Mouse (Mus musculus): ENCODE results near the gene Avpr1b.
A peak's percentile ranks its signal among the peaks of the same experiment; 100 is the strongest.

Avpr1b gene

DNA sequence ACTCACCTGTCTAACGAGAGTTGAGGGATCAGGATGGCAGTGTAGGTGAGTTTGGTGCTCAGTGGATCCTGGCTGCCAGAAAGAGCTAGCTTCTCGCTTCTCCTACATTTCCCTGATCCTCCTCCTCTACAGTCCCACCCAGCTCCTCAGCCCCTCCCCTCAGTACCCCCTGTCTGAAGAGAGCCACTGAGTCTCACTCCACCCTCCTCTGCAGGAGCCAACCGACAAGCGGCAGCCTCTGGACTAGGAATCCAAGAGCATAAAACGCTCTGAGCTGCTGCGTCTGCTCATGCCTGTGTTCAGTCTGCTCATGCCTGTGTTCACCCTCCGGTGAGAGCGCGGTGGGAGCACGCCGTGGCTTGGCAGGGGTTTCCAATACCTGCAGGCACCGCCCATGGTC lies at the start of gene Avpr1b:
TSS of gene Avpr1b (plus strand) at position 335 of the 400 bp plus-strand sequence.
- DNase-seq (ENCODE audit: extremely low spot score): no peak

DNA sequence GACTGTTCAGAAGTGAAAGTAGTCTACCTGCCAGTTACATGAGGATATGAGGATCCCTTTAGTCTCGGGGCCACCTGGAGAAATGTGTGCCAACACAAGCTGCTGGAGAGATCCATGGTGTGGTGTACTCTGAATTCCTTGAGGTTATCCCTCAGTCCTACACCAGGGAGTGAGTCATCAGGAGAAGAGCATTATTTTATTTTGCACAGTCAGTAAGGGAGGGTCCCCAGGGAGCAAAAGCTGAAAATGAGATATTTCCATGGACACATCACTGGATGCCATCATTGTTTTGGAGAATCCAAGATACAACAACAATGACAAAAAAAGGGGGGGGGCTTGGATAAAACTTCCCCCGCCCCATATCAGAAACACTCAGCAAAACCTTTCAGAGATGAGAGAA lies 47.1 kb upstream of the Avpr1b start:
- DNase-seq (ENCODE audit: extremely low spot score): no peak

DNA sequence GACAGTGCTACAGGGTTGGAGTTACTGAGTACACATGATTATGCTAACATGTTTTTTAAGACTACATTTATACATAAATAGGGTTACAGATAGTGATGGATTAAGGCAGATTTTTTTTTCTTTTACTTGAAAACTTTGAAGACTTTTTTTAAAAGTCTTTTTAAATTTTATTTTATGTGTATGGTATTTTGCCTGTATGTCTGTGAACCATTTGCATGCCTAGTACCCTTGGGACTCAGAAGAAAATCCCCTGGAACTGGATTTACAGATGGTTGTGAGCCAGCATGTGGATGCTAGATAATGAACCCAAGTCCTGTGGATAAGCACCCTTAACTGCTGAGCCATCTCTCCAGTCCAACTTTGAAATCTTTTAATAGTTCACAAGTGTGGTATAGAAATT lies 45.6 kb upstream of the Avpr1b start:
- DNase-seq (ENCODE audit: extremely low spot score): no peak

DNA sequence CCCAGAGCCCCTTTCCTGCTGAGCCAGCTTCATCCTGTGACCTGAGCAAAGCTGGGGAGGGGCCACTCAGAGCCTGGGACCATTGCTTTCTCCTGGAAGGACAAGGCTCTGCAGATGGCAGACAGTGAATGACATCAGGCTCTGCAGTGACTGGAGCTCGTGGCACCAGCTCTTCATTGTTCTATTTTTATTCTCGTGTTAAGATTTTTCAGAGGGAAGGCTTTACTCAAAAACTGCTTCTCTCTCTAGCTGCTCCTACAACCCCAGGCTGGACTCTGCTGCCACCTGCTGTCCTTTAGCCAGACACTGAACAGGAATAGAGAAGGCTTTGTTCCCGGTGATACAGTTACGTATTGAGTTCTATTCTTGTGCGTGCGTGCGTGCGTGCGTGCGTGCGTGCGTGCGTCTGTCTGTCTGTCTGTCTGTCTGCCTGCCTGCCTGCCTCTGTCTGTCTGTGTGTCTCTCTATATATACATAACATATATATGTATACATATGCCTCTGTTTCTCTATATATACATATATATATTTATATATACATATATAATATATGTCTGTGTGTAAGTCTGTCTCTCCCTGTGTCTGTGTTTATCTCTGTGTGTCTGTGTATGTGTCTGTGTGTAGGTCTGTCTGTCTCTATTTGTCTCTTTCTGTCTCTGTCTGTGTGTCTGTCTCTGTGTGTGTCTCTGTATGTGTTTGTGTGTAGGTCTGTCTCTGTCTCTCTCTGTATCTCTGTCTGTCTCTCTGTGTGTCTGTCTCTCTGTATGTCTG lies 43.8 kb upstream of the Avpr1b start:
- DNase-seq (ENCODE audit: extremely low spot score): peak; percentile 77

DNA sequence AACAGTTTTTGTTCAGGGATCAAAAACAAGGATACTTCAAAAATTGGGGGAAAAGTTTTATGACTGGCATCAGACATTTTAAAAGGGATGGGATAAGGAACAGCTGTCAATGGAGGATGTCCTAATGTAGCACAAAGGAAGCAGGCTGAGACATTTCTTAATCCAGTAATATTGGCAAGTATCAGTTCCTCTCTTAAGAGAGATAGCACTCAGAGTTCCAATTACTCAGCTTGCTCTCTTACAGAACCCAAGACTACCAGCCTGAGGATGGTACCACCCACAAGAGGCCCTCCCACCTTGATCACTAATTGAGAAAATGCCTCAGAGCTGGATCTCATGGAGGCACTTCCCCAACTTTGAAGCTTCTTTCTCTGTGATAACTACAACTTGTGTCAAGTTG lies 38.5 kb upstream of the Avpr1b start:
- no peak for DNase-seq (ENCODE audit: extremely low spot score)

DNA sequence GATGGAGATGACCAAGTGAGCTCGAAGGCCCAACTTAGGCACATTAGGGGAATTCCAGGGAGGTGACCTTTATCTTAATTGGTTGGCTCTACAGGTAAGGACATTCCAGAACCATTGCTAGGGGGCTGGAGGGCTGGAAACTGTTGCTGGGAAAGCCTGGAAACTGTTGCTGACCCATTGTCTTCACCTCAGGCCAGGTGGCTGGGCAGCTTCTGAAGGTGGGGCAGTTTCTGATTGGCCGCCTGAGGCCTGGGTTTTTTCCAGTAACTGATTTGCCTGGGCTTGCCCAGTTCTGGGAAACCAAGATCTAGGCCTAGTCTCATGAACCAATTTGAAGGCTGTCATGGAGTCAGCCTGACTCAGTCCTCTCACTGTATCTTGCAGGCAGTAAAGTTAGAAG lies 37.0 kb upstream of the Avpr1b start:
- no peak for DNase-seq (ENCODE audit: extremely low spot score)

DNA sequence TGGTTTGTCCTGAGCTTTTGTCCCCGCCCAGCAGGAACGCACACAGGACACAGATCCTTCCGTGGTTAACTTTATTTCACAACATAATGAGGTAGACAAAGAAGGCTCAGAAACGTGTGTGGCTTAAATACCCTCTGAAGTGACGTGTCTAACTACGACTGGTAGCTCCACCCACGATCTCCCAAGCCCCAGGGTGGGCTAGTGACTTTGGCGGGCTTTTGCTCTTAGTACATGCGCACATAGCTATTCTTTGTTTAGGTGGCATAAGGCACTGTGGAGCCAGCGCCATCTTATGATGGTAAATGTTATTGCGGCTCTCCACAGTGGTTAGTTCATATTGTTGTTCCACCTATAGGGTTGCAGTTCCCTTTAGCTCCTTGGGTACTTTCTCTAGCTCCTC lies 33.0 kb upstream of the Avpr1b start:
- DNase-seq (ENCODE audit: extremely low spot score): peak; percentile 33

DNA sequence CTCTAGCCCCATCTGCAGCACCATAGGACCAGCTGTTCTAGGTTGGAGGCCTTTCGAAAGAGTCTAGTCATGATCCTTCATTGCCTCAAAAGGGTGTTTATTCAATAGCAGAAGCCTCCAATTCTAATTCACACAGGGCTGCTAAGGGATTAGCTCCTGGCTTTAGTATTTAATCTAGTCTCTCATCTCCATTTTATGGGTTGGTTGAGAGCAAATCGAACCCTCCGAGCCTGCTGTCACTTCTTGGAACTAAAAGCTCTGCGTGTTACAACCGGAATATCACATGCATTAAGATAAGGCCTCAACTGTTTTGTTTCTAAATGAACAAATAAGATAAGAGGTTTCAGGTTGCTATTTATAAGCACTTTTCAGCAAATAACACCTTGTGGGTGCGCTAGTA lies 29.3 kb upstream of the Avpr1b start:
- no peak for DNase-seq (ENCODE audit: extremely low spot score)

DNA sequence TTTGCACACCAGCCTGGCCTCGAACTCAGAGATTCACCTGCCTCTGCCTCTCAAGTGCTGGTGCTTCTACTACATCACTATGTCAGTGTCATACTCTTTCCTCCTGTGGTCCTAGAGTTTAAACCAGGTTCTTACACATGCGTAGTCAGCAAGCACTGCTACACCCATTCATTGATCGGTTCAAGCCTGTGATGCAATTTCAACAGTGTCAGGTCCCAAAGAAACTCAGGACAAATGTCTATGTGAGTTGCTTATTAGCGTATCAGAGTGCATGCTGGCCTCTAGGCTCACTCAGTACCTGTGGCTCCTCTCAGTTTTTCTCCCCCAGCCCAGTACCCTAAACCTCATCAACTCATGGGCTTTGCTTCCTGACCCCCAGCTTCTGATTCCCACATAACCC lies 28.6 kb upstream of the Avpr1b start:
- DNase-seq (ENCODE audit: extremely low spot score): no peak

DNA sequence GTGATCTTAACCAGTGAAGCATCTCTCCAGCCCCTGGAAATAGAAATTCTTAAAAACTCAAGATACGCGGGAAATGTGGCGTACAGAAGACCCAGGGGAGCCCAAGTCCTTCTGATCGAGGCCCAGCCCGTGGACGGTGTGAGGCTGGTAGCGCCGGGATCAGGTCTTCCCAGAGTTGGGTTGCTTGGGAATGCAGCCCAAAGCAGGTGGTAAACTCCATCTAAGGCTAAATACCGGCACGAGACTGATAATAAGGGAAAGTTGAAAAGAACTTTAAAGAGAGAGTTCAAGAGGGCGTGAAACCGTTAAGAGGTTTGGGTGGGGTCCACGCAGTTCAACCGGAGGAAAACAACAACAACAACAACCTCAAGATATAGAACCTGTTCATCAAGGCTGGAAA lies 25.3 kb upstream of the Avpr1b start:
- DNase-seq (ENCODE audit: extremely low spot score): peak; percentile 33

DNA sequence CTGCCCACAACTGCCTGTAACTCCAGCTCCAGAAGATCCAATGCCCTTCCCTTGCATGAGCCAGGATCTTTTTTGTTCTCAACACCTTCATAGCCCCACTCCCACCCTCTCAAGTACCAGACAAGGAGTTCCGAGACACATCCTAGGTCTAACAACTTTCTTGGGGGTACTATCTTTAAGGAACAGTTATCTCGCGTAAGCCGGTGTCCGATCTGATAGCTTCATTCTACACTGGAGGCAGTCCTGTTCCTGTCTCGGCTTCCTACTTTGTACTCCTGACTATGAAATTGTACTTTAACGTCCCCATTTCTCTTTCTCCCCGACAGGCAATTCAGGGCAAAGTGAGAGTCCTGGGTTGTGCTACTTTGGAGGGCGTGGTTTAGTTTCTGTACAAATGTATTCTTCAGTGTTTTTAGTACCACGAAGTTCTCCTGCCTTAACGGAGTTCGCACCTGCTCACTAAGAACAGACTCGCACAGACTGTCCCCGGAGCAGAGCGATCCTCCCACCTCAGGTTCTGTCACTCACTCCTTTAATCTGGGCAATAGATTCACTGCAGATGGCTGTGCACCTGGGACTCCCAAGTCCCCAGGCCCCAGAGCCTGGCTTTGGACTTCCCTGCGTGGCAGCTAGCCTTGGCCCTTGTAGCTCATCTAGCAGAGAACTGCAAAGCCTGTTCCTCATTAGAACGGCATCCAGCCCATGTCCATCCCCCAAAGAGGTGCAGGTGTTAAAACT lies 19.9 kb upstream of the Avpr1b start:
- no peak for DNase-seq (ENCODE audit: extremely low spot score)

DNA sequence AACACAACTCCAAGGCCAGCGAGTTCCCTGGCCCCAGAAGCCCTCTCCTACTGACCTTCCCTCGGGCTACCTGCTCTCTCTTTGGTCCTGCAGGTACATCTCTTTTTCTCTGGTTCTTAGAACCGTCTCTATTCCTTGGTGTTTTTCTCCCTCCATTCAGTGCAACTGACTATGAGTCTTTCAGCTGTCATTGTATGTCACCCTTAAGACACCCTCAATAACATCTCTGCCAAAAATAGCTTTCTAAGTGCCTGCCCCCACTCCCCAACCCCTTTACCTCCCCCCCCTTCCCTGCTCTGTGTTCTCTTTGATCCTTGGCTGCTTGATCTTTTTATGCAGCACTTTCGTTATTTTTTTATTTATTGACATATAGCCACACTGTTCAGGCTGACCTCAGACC lies 18.6 kb upstream of the Avpr1b start:
- DNase-seq (ENCODE audit: extremely low spot score): no peak

DNA sequence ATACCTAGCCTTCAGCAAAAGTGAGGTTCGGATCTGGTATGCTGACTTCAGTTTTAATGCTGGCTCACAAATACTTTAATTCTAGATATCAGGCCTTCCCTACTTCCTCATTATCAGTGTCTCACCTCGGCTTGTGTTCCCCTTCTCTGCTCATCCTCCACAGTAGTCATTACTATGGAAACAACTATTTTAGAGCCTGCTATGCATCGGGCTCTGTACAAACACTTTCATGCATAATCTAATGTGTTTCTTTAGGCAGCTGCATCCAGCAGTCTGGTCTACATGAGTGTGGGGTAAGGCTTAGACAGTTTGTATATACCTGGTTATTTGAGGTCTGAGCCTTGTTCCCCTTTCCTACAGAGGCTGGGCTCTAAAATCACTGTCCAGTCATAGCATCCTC lies 15.4 kb upstream of the Avpr1b start:
- no peak for DNase-seq (ENCODE audit: extremely low spot score)

DNA sequence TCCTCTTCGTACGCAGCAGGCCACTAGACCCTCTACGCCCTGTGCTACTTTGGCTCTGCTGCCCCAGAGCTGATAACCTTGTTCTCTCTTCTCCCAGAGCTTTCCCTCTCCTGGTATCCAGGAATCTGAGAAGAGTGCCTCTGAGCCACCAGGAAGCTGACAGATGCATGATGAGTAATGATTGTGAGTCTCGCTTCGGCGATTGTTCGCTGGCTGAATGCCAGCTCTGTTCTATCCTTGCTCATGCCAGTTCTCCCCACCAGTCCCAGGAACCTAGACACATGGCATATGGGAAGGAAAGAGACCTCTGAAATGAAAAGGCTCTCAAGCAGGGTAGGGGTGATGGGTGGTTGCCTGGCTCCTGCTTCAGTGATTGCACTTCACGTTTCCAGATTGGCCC lies 12.2 kb upstream of the Avpr1b start:
- DNase-seq (ENCODE audit: extremely low spot score): no peak

DNA sequence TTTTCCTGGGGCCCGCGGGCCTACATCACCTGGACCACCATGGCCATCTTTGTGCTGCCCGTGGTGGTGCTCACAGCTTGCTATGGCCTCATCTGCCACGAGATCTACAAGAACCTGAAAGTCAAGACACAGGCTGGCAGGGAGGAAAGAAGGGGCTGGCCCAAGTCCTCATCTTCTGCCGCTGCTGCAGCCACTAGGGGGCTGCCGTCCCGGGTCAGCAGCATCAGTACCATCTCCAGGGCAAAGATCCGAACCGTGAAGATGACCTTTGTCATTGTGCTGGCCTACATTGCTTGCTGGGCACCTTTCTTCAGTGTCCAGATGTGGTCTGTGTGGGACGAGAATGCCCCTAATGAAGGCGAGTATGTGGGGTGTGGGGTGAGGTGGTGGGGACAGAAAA lies 1.3 kb downstream of the Avpr1b start:
- no peak for DNase-seq (ENCODE audit: extremely low spot score)

DNA sequence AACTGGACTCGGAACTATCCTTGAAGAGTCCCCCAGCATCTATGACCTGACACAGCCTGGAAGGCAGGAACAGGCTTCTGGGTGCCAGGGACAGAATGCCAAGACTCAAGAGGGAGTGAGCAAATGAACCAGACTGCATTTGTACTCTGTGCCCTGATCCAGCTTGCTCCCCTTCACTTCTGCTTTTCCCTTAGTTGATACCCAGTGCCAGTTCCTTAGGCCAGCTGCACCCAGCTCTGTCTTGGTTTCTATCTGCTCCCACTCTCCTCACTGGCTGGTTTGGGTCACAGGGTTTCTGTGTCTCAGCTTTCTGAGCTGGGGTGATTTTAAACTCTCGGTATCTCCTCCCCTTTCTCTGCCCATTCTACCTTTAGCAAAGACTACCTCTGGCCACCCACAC lies 7.7 kb downstream of the Avpr1b start:
- no peak for DNase-seq (ENCODE audit: extremely low spot score)

DNA sequence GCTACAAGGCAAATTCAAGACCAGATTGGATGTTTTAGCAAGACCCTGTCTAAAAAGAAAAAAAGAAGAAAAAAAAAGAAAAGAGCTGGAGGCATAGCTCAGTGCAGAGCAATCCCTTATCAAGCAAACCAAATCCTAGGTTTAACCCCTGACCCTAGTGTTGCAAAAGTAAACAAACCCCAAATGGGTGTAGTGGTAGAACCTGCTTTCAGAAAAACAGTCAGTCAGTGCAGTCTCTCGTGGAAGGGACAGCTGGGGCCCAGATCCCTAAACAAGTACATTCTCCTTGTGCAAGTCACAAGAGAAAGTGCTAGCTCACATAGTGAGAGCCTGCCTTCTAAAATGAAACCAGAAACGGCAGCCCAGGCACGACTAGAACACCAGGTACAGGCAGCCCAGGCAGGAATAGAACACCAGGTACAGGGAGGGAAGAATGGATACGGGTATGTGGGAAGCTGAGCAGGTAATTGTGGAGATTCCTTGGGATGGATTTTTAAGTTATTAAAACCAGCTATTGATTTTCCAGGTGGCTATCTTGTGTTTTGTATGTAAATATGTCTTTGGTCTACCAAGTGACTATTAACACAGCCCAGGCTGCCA lies 13.6 kb downstream of the Avpr1b start:
- DNase-seq (ENCODE audit: extremely low spot score): no peak

DNA sequence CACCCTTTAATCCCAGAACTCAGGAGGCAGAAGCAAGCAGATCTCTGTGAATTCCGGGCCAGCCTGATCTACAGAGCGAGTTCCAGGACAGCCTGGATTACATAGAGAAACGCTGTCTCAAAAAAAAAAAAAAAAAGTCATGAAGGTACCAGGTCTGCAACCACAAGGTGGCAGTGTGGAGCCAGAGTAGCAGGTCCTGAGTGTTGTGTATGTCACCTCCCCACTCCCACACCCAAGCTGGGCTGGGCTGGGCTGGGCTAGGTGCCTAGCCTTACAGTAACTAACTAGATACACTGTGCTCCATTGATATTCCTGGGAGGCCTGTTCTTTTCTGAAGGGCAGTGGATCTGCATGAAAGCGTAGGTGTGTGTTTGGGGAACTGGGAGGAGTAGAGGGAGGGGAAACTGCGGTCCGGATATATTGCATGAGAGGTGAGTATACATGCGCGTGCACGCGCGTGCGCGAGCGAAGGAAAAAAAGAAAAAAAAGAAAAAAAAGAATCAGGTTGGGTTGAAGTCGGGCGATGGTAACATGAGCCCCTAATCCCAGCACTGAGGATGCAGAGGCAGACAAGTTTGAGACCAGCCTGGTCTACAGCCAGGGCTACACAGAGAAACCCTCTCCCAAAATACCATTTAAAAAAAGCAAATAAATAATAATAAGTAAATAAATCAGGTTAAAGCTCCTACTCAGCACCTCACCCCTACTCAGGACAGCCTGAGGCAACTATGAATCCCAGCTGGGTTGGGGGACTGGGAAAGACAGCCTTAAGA lies 14.5 kb downstream of the Avpr1b start:
- DNase-seq (ENCODE audit: extremely low spot score): peak; percentile 51

DNA sequence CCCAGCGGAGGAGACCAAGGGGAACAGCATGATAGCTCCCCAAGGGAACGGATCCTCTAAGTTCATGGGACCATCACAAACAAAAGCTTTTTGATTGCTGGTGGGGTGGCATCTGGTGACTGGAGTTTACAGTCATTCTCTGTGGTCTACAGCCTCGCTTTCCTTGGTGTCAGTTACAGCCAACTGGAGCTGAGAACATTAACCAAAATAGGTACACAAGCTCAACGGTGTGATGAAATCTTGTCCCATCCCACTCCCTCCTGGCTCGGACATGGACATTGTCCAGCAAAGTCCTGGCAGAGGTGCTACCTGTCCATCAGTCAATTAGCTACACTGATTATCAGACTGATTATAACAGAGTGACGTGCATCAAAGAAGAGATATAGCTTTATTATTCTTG lies 15.6 kb downstream of the Avpr1b start:
- DNase-seq (ENCODE audit: extremely low spot score): no peak

DNA sequence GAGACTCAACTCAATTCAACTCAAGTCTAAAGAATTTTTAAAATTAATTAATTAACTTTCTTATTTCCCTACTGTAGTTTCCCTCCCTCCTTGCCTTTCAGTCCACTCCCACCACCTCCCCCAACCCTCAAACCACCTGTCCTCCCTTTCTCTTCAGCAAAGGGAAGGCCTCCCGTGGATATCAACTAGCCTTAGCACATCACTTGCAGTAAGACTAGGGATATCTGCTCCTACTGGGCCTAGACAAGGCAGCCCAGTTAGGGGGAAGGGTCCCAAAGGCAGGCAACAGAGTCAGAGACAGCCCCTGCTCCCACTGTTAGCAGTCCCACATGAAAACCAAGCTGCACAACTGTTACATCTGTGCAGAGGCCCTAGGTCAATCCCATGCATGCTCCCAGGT lies 17.1 kb downstream of the Avpr1b start:
- no peak for DNase-seq (ENCODE audit: extremely low spot score)

DNA sequence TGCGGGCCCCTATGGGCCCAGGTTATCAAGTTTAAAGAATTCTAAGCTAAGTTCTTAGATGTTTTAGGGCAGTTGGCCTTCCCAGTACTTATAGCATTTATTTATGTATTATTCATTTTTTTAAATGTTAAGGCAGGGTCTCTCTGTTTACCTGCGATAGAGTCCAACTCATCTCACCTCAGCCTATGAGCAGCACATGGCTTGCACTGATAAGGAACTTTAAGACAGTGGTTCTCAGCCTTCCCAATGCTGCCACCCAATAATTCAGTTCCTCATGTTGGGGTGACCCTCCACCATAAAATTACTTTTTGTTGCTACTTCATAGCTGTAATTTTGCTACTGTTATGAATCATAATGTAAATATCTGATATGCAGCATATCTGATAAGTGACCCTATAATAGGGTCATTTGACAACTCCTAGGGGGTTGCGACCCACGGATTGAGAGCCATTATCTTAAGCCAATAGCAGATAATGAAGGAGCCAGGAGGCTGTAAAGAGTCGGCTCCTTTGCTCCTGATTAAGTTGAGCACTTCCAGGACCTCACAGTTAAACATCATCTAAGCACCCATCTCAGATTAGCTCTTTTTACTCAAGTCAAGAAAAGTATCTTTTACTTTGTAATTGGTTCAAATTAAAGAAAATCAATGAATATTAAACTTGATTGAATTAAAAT lies 17.6 kb downstream of the Avpr1b start:
- DNase-seq (ENCODE audit: extremely low spot score): no peak

DNA sequence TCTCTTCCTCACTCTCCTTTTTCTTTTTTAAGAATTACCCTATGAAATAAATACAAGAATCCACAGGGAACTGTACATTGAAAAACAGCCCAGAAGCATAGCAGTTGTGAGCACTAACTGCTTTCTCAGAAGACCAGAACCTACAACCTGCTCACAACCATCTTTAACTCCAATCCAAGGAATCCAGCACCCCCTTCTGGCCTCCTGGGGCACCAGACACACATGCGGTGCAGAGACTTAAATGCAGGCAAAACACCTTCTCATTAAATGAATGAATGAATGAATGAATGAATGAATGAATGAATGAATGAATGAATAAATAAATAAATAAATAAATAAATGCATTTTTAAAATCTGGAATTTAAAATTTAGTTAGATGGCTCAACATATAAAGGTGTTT lies 19.5 kb downstream of the Avpr1b start:
- DNase-seq (ENCODE audit: extremely low spot score): no peak
